Mouse (Mus musculus): ENCODE data around the gene Dkkl1. TPM values are rescaled to one million over a fixed set of nuclear protein-coding genes. Genes with fewer than 3 reads are reported as not detected.

The Dkkl1 gene
- total RNA-seq, 2 experiments from 2014 or later, result not detected

- Histone ChIP-seq H3K4me3 (no peak overlapping the region), H3K27ac (peak overlapping the region; percentile 74)
- intact Hi-C loops (cut with DNase I), result no loop called here
- TF ChIP-seq CTCF (IDR thresholded peaks at IDR 0.05), result no peak
- DNase-seq, result no peak
Observed at GRCm38 (mm10) chr7:45196176-45196535, 15.8 kb downstream of the Dkkl1 start.

- Histone ChIP-seq H3K4me3 (no peak overlapping the region), H3K27ac (peak overlapping the region; percentile 74)
- no peak for TF ChIP-seq CTCF (IDR thresholded peaks at IDR 0.05)
- intact Hi-C loops (cut with DNase I), result no loop called here
- DNase-seq, result peak; percentile 74
Observed at GRCm38 (mm10) chr7:45195341-45196175, 16.4 kb downstream of the Dkkl1 start.

- no peak for TF ChIP-seq CTCF (IDR thresholded peaks at IDR 0.05)
- H3K27ac ChIP-seq, result peak overlapping the region; percentile 74
- H3K4me3 ChIP-seq, result no peak overlapping the region
- intact Hi-C loops (cut with DNase I), result no loop called here
- DNase-seq, result no peak
Observed at GRCm38 (mm10) chr7:45193871-45194785, 17.8 kb downstream of the Dkkl1 start.

GRCm38 (mm10) chr7:45193406-45193805, 18.5 kb downstream of the Dkkl1 start:
- no peak for DNase-seq
- no peak overlapping the region for H3K4me3 ChIP-seq
- TF ChIP-seq CTCF (IDR thresholded peaks at IDR 0.05), result peak; percentile 20; the same call in 1 of the 2 replicates
- intact Hi-C loops (cut with DNase I), result no loop called here
- H3K27ac ChIP-seq, result peak overlapping the region; percentile 74

GRCm38 (mm10) chr7:45192585-45193310, 19.2 kb downstream of the Dkkl1 start:
- TF ChIP-seq CTCF (IDR thresholded peaks at IDR 0.05), result no peak
- DNase-seq, result no peak
- no peak overlapping the region for H3K4me3 ChIP-seq
- intact Hi-C loops (cut with DNase I), result no loop called here
- peak overlapping the region; percentile 79; the same call in 1 of the 2 replicates for H3K27ac ChIP-seq

GRCm38 (mm10) chr7:45191803-45192363, 20.1 kb downstream of the Dkkl1 start:
- H3K4me3 ChIP-seq, result no peak overlapping the region
- TF ChIP-seq CTCF (IDR thresholded peaks at IDR 0.05), result no peak
- H3K27ac ChIP-seq, result peak overlapping the region; percentile 79
- intact Hi-C loops (cut with DNase I), result no loop called here
- peak; percentile 89 for DNase-seq

- no peak for DNase-seq
- Histone ChIP-seq H3K4me3 (no peak overlapping the region), H3K27ac (peak overlapping the region; percentile 79)
- intact Hi-C loops (cut with DNase I), result no loop called here
- TF ChIP-seq CTCF (IDR thresholded peaks at IDR 0.05), result no peak
Observed at GRCm38 (mm10) chr7:45191161-45191560, 20.8 kb downstream of the Dkkl1 start.

GRCm38 (mm10) chr7:45190186-45190585, 21.8 kb downstream of the Dkkl1 start:
- intact Hi-C loops (cut with DNase I), result no loop called here
- no peak for DNase-seq
- no peak for TF ChIP-seq CTCF (IDR thresholded peaks at IDR 0.05)
- no peak overlapping the region for H3K4me3 ChIP-seq
- no peak overlapping the region for H3K27ac ChIP-seq

GRCm38 (mm10) chr7:45189600-45189999, 22.3 kb downstream of the Dkkl1 start:
- no peak for DNase-seq
- intact Hi-C loops (cut with DNase I), result no loop called here
- no peak for TF ChIP-seq CTCF (IDR thresholded peaks at IDR 0.05)
- no peak overlapping the region for H3K4me3 ChIP-seq
- no peak overlapping the region for H3K27ac ChIP-seq

- TF ChIP-seq CTCF (IDR thresholded peaks at IDR 0.05), result no peak
- no peak for DNase-seq
- H3K4me3 ChIP-seq, result no peak overlapping the region
- intact Hi-C loops (cut with DNase I), result no loop called here
- no peak overlapping the region for H3K27ac ChIP-seq
Observed at GRCm38 (mm10) chr7:45185921-45186320, 26.0 kb downstream of the Dkkl1 start.

GRCm38 (mm10) chr7:45183672-45184071, 28.3 kb downstream of the Dkkl1 start:
- intact Hi-C loops (cut with DNase I), result no loop called here
- no peak overlapping the region for H3K4me3 ChIP-seq
- TF ChIP-seq CTCF (IDR thresholded peaks at IDR 0.05), result no peak
- no peak for DNase-seq
- H3K27ac ChIP-seq, result no peak overlapping the region

- H3K27ac ChIP-seq, result peak overlapping the region; percentile 93
- H3K4me3 ChIP-seq, result peak overlapping the region; percentile 69
- intact Hi-C loops (cut with DNase I), result no loop called here
- 0 out of 2 replicates have a peak, but pooled peaks have one; percentile 11 for TF ChIP-seq CTCF (IDR thresholded peaks at IDR 0.05)
- DNase-seq, result peak; percentile 71
Observed at GRCm38 (mm10) chr7:45182606-45183005, 29.3 kb downstream of the Dkkl1 start.

All from gastrocnemius, adult 2 months (tissue).